Mouse (Mus musculus): ENCODE measurements around the gene Obp2b. TPM values are rescaled to one million over a fixed set of nuclear protein-coding genes. Genes with fewer than 3 reads are reported as not detected.
A peak's percentile ranks its signal among the peaks of the same experiment; 100 is the strongest.
"Not testable (repeated sequence)": the region's sequence is repeated elsewhere in the genome, so short reads cannot be mapped to it uniquely, and the experiment has no call there.

The Obp2b gene
- total RNA-seq (2015; ENCODE audit: low replicate concordance) (not detected in 2 replicates), total RNA-seq (2017; ENCODE audit: low replicate concordance) (not detected in 2 replicates)

GRCm38 (mm10) chr2:25736709-25737108 lies at the start of gene Obp2b:
TSS of gene Obp2b (plus strand) at chr2:25737009.
- ATAC-seq (replicated peaks; ENCODE audit: low FRiP score, poor library complexity, severe bottlenecking), result not testable (repeated sequence)

DNA sequence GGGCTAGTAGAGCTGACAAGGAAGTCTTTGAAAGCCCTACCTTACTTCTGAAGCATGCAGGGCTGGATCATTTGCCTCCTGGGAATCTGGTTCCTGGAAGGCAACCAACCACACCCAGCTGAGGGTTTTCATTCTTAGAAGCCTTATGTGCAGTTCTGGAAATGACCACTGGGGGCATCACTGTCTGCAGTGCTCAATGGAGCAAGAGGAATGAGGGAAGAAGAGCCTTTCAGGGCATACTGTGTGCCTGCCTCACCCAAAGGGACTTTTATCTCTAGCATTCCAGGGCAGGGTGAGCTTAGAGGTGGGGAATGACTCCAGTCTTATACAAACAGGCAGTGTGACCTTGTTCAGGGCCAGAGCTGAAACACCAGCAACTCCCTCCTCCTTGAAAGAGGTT lies 42.2 kb upstream of the Obp2b start:
- 0 out of 2 replicates have a peak, but pooled peaks have one; percentile 59 for ATAC-seq (replicated peaks; ENCODE audit: low FRiP score, poor library complexity, severe bottlenecking)

DNA sequence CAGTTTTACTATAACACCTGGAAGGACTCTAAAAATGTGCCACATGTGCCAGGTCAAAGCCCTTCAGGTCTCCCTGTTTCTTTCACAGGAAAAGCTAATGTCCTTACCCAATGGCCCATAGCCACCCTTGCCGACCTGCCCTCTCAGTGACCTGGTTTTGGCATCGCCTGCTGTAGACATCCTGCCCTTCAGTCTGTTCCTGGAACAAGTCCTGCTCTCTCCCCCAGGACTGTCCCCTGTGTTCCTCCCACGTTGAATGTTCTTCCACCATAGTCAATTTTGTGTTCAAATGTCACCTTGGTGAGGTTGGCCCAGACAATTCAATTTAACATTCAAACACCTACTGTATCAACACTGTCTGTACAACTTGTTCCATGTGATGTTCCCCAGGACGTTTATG lies 39.9 kb upstream of the Obp2b start:
- no peak for ATAC-seq (replicated peaks; ENCODE audit: low FRiP score, poor library complexity, severe bottlenecking)

- no peak for ATAC-seq (replicated peaks; ENCODE audit: low FRiP score, poor library complexity, severe bottlenecking)
Measured at GRCm38 (mm10) chr2:25698696-25699095, 38.1 kb upstream of the Obp2b start.

DNA sequence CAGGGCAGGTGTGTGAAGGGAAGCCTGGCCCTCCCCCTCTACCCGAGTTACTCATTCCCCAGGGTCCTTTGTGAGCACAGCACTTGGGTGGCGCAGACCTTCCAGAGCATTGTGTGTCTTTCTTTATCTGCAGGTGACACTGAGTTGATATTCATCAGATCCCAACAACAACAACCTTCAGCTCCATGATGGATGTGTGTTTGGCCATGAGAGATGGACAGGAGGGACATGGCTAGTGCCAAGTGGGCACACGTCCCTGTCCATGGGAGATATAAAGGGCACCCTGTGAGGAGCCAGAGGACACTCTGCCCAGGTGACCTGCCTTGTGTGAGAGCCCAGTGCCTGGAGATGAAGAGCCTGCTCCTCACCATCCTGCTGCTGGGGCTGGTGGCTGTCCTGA lies 37.1 kb upstream of the Obp2b start, which contains the start of gene Obp2a:
TSS of gene Obp2a (plus strand) at position 301 of the 400 bp plus-strand sequence.
- ATAC-seq (replicated peaks; ENCODE audit: low FRiP score, poor library complexity, severe bottlenecking), result not testable (repeated sequence)

- ATAC-seq (replicated peaks; ENCODE audit: low FRiP score, poor library complexity, severe bottlenecking), result no peak
Measured at GRCm38 (mm10) chr2:25701001-25701400, 35.8 kb upstream of the Obp2b start.

DNA sequence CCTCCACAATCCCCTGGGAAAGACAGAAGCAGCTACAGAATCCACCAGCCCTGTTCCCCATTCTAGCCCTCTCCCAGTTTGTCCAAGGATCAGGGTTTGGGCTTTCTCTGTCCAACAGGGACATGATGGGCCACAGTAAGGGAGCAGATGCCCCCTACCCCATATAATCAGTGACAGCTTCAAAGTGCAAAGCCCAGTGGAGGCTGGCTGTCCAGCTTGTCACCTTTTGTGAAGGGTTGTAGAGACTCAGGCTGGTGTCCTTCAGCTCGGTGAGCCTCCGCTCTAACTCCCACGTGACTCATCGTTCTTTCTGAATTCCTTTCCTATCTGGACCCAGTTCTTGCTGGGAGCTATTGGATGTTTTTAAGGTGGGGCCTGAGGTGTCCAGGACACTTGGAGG lies 33.1 kb upstream of the Obp2b start:
- ATAC-seq (replicated peaks; ENCODE audit: low FRiP score, poor library complexity, severe bottlenecking), result no peak

DNA sequence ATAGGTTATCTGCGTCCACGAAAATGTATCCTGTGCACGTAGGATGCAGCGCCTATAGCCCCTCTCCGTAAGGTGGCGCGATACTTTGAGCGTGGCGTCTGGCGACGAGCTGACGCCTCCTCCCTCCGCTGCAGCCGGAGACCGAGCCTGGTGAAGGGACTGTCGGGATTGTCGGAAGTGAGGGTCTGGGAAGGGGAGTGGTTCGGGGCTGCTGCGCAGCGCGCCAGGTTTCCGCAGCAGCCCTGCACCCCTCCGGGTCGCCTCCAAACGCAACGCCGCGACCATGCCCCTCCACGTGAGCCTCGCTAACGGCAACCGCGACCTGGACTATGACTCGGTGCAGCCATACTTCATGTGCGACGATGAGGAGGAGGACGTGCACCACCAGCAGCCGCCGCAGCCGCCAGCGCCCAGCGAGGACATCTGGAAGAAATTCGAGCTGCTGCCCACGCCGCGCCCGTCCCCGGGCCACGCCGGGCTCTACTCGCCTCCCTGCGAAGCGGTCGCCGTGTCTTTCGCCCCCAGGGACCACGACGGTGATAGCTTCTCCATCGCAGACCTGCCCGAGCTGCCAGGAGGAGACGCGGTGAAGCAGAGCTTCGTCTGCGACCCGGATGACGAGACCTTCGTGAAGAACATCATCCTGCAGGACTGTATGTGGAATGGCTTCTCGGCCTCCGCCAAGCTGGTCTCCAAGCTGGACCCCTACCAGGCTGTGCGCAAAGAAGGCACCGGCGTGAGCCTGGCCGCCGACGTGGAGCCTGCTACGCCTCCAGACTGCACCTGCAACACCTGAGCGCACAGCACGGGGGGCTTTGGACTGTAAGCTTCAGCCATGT lies 29.9 kb upstream of the Obp2b start, which contains the start of gene Bmyc:
TSS of gene Bmyc (plus strand) at position 97 of the 839 bp plus-strand sequence.
- no peak for ATAC-seq (replicated peaks; ENCODE audit: low FRiP score, poor library complexity, severe bottlenecking)

DNA sequence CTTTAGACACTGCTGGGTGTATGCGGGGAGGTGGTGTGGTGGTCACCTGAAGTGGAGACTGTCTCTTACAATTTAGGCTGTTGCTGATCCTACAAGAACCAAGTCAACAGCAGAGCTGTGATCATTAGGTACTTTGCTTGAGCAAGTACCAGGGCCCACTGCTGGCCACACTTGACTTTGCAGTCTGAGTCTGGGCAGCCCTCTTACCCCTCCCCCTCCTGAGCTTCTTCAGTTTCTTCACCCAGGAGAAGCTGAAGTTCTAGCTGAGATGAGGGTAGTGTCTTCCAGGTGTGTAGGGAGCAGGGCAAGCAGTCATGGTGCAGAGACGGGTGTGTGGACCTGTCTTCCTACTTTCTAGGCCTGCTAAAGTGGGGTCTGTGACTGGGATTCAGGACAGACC lies 28.7 kb upstream of the Obp2b start:
- no peak for ATAC-seq (replicated peaks; ENCODE audit: low FRiP score, poor library complexity, severe bottlenecking)

DNA sequence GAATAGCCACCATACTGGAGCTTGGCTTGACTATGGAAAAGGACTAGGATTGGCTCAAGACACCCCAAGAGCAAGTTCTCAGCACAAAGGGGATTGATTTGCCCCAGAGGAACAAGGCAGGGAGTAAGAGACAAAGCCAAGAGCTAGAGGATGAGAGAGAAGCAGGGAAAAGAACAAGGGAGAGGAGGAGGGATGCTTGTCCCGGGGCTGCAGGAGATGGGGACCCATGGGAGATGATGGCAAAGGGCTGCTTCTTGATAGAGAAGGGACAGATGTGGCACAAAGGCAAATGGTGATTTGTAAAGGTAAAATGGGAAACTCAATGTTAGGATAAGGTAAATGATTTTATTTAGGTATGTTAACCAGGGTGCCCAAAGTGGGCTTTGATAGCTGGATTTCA lies 27.8 kb upstream of the Obp2b start:
- not testable (repeated sequence) for ATAC-seq (replicated peaks; ENCODE audit: low FRiP score, poor library complexity, severe bottlenecking)

- not testable (repeated sequence) for ATAC-seq (replicated peaks; ENCODE audit: low FRiP score, poor library complexity, severe bottlenecking)
Measured at GRCm38 (mm10) chr2:25709791-25710190, 27.0 kb upstream of the Obp2b start.

DNA sequence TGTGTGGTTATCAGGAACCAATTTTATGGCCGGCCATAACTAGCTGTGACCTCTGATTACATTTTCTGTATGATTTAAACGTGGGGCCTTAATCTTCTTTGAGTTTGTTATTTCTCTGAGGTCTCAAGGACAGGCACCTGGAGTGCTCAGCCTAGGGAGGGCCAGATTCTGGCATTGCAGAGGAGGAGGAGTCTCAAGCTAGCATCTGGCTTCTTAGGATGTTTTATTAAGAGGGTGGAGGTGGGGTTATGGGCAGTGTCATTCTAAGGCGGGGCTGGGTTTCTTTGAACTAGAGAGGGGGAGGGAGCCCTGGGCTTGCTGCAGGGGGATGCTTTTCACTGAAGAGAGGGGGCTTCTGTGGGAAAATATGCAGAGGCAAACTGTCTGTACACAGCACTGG lies 25.2 kb upstream of the Obp2b start:
- not testable (repeated sequence) for ATAC-seq (replicated peaks; ENCODE audit: low FRiP score, poor library complexity, severe bottlenecking)

DNA sequence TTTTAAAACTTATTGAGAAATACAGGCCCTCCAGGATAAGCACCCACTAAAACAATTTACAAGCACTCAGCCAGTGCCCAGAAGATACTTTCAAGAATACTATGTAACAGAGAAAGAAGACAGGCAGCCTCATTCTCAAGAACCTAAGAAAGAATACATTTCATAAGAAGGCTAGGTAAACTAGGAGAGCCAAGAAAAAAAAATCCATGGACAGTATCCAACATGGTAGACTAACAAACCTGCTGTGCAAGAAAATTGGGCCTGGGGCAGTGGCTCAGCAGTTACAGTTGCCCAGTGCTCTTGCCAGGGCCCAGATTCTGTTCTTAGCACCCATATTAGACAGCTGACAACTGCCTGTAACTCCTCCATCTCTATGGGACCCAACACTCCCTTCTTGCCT lies 19.6 kb upstream of the Obp2b start:
- ATAC-seq (replicated peaks; ENCODE audit: low FRiP score, poor library complexity, severe bottlenecking), result no peak

- ATAC-seq (replicated peaks; ENCODE audit: low FRiP score, poor library complexity, severe bottlenecking), result no peak
Measured at GRCm38 (mm10) chr2:25733199-25733930, 3.4 kb upstream of the Obp2b start.

- 0 out of 2 replicates have a peak, but pooled peaks have one; percentile 30 for ATAC-seq (replicated peaks; ENCODE audit: low FRiP score, poor library complexity, severe bottlenecking)
Measured at GRCm38 (mm10) chr2:25741671-25742070, 4.9 kb downstream of the Obp2b start.

DNA sequence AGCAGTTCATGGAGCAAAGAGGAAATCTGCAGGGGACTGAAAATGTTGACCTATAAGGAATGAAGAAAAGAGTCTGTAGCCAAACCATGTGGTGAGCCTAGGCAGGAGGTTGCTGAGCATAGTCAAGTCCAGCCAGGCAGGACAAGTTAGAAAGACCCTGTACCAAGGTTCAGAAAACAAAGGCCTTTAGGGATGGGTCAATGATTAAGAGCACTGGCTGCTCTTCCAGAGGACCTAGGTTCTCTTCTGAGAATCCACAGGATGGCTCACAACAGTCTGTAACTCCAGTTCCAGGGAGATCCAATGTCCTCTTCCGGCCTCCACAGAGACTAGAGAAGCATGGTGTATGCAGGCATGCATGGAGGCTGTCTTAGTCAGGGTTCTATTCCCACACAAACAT lies 17.4 kb downstream of the Obp2b start:
- no peak for ATAC-seq (replicated peaks; ENCODE audit: low FRiP score, poor library complexity, severe bottlenecking)

GRCm38 (mm10) chr2:25758064-25758625 lies 21.3 kb downstream of the Obp2b start:
- ATAC-seq (replicated peaks; ENCODE audit: low FRiP score, poor library complexity, severe bottlenecking), result no peak

DNA sequence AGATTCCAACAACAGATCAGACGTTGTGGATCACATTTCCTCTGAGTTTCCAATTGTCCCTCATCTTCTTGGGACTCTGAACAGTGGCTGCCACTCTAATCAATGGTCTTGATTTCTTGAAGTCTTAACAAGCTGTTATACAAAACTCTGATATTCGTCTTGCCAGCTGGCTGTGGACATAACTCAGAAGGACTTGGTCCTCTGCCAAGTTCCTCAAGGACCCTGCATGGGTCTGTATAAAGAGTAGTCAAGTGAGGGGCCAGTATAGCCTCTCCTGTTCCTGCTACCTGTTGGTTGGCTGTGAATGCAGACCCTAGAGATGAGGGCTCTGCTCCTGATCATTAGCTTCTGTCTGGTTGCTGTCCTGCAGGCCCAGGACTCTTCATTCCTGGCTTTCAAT lies 28.5 kb downstream of the Obp2b start, which contains the start of gene Lcn3:
TSS of gene Lcn3 (plus strand) at position 301 of the 400 bp plus-strand sequence.
- no peak for ATAC-seq (replicated peaks; ENCODE audit: low FRiP score, poor library complexity, severe bottlenecking)

- ATAC-seq (replicated peaks; ENCODE audit: low FRiP score, poor library complexity, severe bottlenecking), result no peak
Measured at GRCm38 (mm10) chr2:25767764-25768163, 31.0 kb downstream of the Obp2b start.

DNA sequence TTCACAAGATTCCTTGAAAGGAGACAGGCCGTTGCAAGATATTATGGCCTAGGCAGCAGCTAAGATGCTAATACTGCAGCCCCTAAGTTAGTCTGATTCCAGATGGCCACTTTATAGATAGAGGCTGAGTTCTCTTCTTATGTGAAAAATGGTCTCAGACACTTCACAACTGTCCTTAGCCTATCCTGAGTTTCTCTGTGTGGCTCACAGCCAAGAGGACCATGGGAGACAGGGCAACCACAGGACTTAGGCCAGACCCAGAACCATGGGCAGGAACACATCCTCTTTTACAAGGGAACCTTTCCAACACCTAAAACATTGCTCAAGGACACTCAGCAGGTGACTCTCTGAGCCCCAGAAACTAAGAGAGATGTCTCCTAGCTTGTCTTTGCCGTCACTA lies 36.7 kb downstream of the Obp2b start:
- ATAC-seq (replicated peaks; ENCODE audit: low FRiP score, poor library complexity, severe bottlenecking), result no peak

Data from erythroid progenitor cell, adult 5-6 weeks (primary cell).